In the genomic region with DNA sequence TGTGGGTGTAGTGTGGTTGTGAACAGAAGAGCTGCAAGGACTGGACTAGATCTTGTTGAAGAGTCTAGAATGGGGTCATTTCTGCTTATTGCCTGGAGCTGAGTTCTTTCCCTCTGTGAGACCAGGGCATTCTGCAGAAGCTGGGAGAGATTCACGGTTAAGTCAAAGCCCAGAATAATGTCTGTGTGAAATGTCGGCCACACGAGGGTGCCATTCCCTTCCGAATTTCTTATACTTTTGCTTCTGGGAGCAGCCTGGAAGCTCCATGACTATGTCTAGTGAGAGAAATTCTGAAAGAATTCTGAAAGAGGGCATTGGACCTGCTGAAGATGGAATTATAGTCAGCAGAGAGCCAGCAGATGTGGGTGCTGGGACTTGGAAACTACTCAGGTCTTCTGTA, we compare ENCODE assay signal across 9 mouse cellular contexts. TPM values are rescaled to one million over a fixed set of nuclear protein-coding genes. Genes with fewer than 3 reads are reported as not detected.
DNase-seq lines count a peak whose midpoint lies in the region; ATAC-seq lines count a peak whose summit lies in the region.
"Had no signal": no experiment of that assay in that cellular context is flagged by ENCODE, and none has a peak within 500 bp of the region (broad histone marks: within the 10 kb centered on the region; RNA-seq: fewer than 3 reads in every experiment).

No protein-coding gene starts in this region.

- no peak overlapping the region for H3K4me2 ChIP-seq in midbrain, embryonic 15.5 days
- H3K4me2 ChIP-seq in embryonic facial prominence, embryonic 14.5 days (ENCODE audit: low read depth, low read length): no peak overlapping the region
- H3K4me2 ChIP-seq: limb, embryonic 12.5 days had no signal

- no peaks in the 10 kb centered on the region for H3K9me3 ChIP-seq in midbrain, embryonic 10.5 days (replicated peaks)
- no peaks in the 10 kb centered on the region for H3K9me3 ChIP-seq in midbrain, embryonic 15.5 days
- no peaks in the 10 kb centered on the region for H3K9me3 ChIP-seq in embryonic facial prominence, embryonic 14.5 days (ENCODE audit: control insufficient read depth, low read length)
- H3K9me3 ChIP-seq: limb, embryonic 12.5 days had no signal

- DNase-seq in midbrain, embryonic 10.5 days (ENCODE audit: low spot score): peak; percentile 41
- DNase-seq in adrenal gland, postnatal 10 days: peak; percentile 79
- peak; percentile 75 for DNase-seq in embryonic facial prominence, embryonic 14.5 days (ENCODE audit: low spot score)
- DNase-seq in kidney, postnatal 14 days: peak; percentile 75
- peak; percentile 51 to 56 for DNase-seq in lung, adult 18-20 months
- peak; percentile 52 for DNase-seq in right cerebral cortex, postnatal 36 days (ENCODE audit: low spot score in 2 of 2)

- H3K36me3 ChIP-seq in midbrain, embryonic 10.5 days: peaks cover 4% of the 10 kb centered on the region
- H3K36me3 ChIP-seq in midbrain, embryonic 15.5 days (replicated peaks): no peaks in the 10 kb centered on the region
- no peaks in the 10 kb centered on the region; the same call in 1 of the 2 replicates for H3K36me3 ChIP-seq in embryonic facial prominence, embryonic 14.5 days (ENCODE audit: control insufficient read depth, insufficient read depth, low read length)
- H3K36me3 ChIP-seq: limb, embryonic 12.5 days had no signal

- no peak overlapping the region for H3K4me3 ChIP-seq in midbrain, embryonic 10.5 days
- no peak overlapping the region for H3K4me3 ChIP-seq in midbrain, embryonic 15.5 days
- no peak overlapping the region for H3K4me3 ChIP-seq in embryonic facial prominence, embryonic 14.5 days (ENCODE audit: low read depth, low read length)
- H3K4me3 ChIP-seq: limb, embryonic 12.5 days had no signal

- WGBS in midbrain, embryonic 10.5 days: 17% methylated on average over 4 of the region's 4 CpGs
- 8% methylated on average over 4 of the region's 4 CpGs for WGBS in midbrain, embryonic 15.5 days
- 6% methylated on average over 4 of the region's 4 CpGs for WGBS in embryonic facial prominence, embryonic 14.5 days

- H3K27ac ChIP-seq in midbrain, embryonic 10.5 days (replicated peaks): no peak overlapping the region
- H3K27ac ChIP-seq in midbrain, embryonic 15.5 days: no peak overlapping the region
- no peak overlapping the region for H3K27ac ChIP-seq in embryonic facial prominence, embryonic 14.5 days (replicated peaks; ENCODE audit: low read depth, low read length)
- H3K27ac ChIP-seq: limb, embryonic 12.5 days had no signal

- peaks cover 11% of the 10 kb centered on the region for H3K4me1 ChIP-seq in midbrain, embryonic 10.5 days
- H3K4me1 ChIP-seq in midbrain, embryonic 15.5 days: peaks cover 11% of the 10 kb centered on the region
- H3K4me1 ChIP-seq in embryonic facial prominence, embryonic 14.5 days (ENCODE audit: control insufficient read depth, insufficient read depth, low read length): peaks cover 13% of the 10 kb centered on the region

- ATAC-seq in midbrain, embryonic 15.5 days (replicated peaks): no peak
- ATAC-seq in embryonic facial prominence, embryonic 14.5 days (ENCODE audit: low read depth): no peak
- ATAC-seq in megakaryocyte, adult 5-6 weeks (ENCODE audit: poor library complexity, severe bottlenecking): no peak

- H3K9ac ChIP-seq in midbrain, embryonic 15.5 days: no peak overlapping the region
- no peak overlapping the region for H3K9ac ChIP-seq in embryonic facial prominence, embryonic 14.5 days (ENCODE audit: low read depth, low read length)
- H3K9ac ChIP-seq: limb, embryonic 12.5 days had no signal

- H3K27me3 ChIP-seq in midbrain, embryonic 10.5 days (ENCODE audit: low read depth, poor library complexity, severe bottlenecking): no peaks in the 10 kb centered on the region
- no peaks in the 10 kb centered on the region for H3K27me3 ChIP-seq in midbrain, embryonic 15.5 days (replicated peaks)
- H3K27me3 ChIP-seq in embryonic facial prominence, embryonic 14.5 days (replicated peaks; ENCODE audit: control insufficient read depth, insufficient read depth, low read length): no peaks in the 10 kb centered on the region

RNA-seq across cellular contexts. Expression of a gene that starts 3.0 kb away (rescaled TPM):
- 0.68 and 0.85 TPM in 2 replicates for polyA plus RNA-seq in midbrain, embryonic 10.5 days (2016; fragmentation: Nextera tagmentation; extraction: Ambion mirVana)
- polyA plus RNA-seq in midbrain, embryonic 15.5 days (2015; fragmentation: Nextera tagmentation; extraction: Ambion mirVana): 1.7 and 2.2 TPM in 2 replicates
- 1 to 10 TPM; 3.9 to 5.6 TPM for total RNA-seq in adrenal gland, postnatal 10 days (2021)
- 4.9 and 7.0 TPM in 2 replicates for polyA plus RNA-seq in embryonic facial prominence, embryonic 14.5 days (2014; fragmentation: Nextera tagmentation; extraction: Ambion mirVana)
- total RNA-seq in megakaryocyte, adult 5-6 weeks (2015): not detected in 2 replicates
- not detected in 2 replicates for total RNA-seq in megakaryocyte, adult 5-6 weeks (2017)

RNA-seq across cellular contexts. Expression of a gene that starts 31.7 kb away (rescaled TPM):
- polyA plus RNA-seq in midbrain, embryonic 10.5 days (2016; fragmentation: Nextera tagmentation; extraction: Ambion mirVana): not detected in 2 replicates
- not detected in 2 replicates for polyA plus RNA-seq in midbrain, embryonic 15.5 days (2015; fragmentation: Nextera tagmentation; extraction: Ambion mirVana)
- 10 to 100 TPM; 16.2 to 27.8 TPM for total RNA-seq in adrenal gland, postnatal 10 days (2021)
- polyA plus RNA-seq in embryonic facial prominence, embryonic 14.5 days (2014; fragmentation: Nextera tagmentation; extraction: Ambion mirVana): 0.11 TPM in 1 of 2 replicates, not detected in the other
- not detected in 2 replicates for total RNA-seq in megakaryocyte, adult 5-6 weeks (2015)
- total RNA-seq in megakaryocyte, adult 5-6 weeks (2017): 0.18 TPM in 1 of 2 replicates, not detected in the other
- polyA plus RNA-seq: limb, embryonic 12.5 days had no signal

RNA-seq across cellular contexts. Expression of a gene that starts 49.1 kb away (rescaled TPM):
- 13.1 and 14.6 TPM in 2 replicates for polyA plus RNA-seq in midbrain, embryonic 10.5 days (2016; fragmentation: Nextera tagmentation; extraction: Ambion mirVana)
- 37.1 and 37.9 TPM in 2 replicates for polyA plus RNA-seq in midbrain, embryonic 15.5 days (2015; fragmentation: Nextera tagmentation; extraction: Ambion mirVana)
- total RNA-seq in adrenal gland, postnatal 10 days (2021): 10 to 100 TPM; 13.0 to 16.6 TPM
- 15.8 and 17.6 TPM in 2 replicates for polyA plus RNA-seq in embryonic facial prominence, embryonic 14.5 days (2014; fragmentation: Nextera tagmentation; extraction: Ambion mirVana)
- 1.4 TPM in 1 of 2 replicates, not detected in the other for total RNA-seq in megakaryocyte, adult 5-6 weeks (2015)
- total RNA-seq in megakaryocyte, adult 5-6 weeks (2017): 0.18 and 1.5 TPM in 2 replicates

RNA-seq across cellular contexts. Expression of a gene that starts 49.6 kb away (rescaled TPM):
- 0.78 and 0.84 TPM in 2 replicates for polyA plus RNA-seq in midbrain, embryonic 10.5 days (2016; fragmentation: Nextera tagmentation; extraction: Ambion mirVana)
- polyA plus RNA-seq in midbrain, embryonic 15.5 days (2015; fragmentation: Nextera tagmentation; extraction: Ambion mirVana): 2.8 and 3.5 TPM in 2 replicates
- total RNA-seq in adrenal gland, postnatal 10 days (2021): 1 to 10 TPM; 3.0 to 3.4 TPM
- 0.28 and 0.89 TPM in 2 replicates for polyA plus RNA-seq in embryonic facial prominence, embryonic 14.5 days (2014; fragmentation: Nextera tagmentation; extraction: Ambion mirVana)
- total RNA-seq in megakaryocyte, adult 5-6 weeks (2015): not detected in 2 replicates
- not detected in 2 replicates for total RNA-seq in megakaryocyte, adult 5-6 weeks (2017)
- polyA plus RNA-seq: limb, embryonic 12.5 days had no signal
